16 mouse cellular contexts compared by ENCODE assay signal in the genomic region with DNA sequence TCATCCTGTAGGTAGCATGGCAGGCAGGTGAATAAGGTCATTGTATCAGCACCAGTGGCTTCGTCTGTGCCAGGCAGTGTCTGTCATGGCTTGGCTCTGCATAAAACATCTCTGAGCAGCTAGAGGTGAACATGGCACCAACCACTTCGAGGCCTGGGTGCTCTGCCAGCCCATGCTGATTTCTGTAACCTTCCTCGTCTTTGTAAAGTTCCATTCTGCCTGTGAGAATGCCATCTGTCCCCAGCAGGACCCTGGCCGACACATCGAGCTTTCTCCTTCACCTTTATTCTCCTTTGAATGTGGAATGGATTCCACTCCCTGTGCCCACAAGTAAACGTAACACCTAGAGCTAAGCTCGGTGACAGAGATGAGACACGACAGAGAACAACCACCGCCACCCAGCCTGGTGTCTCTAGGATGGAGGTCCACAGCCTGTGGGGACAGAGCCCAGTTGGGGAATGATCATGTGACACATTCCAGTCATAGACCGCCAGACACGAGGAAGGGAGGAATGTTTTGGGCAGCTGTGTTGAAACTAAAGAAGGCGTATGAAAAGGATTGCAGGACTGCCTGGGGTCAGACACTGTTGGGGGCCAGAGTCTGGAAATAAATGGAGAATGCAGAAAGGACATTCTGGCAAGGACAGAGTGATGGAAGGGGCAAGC. TPM values are rescaled to one million over a fixed set of nuclear protein-coding genes. Genes with fewer than 3 reads are reported as not detected.
DNase-seq lines count a peak whose midpoint lies in the region; ATAC-seq and TF ChIP-seq lines count a peak whose summit lies in the region.
"Had no signal": no experiment of that assay in that cellular context is flagged by ENCODE, and none has a peak within 500 bp of the region (broad histone marks: within the 10 kb centered on the region; RNA-seq: fewer than 3 reads in every experiment).

No protein-coding gene starts in this region.

- no peak for DNase-seq in heart, postnatal 0 days (ENCODE audit: low spot score)
- no peak for DNase-seq in heart, adult 18-20 months
- peak; percentile 16 for DNase-seq in R1 (ENCODE audit: low read depth, low spot score)
- peak; percentile 62 for DNase-seq in kidney, adult 2 months
- no peak for DNase-seq in urinary bladder, postnatal 36 days (ENCODE audit: low spot score in 2 of 2)
- DNase-seq: cerebellum, adult 9-10 months; layer of hippocampus, postnatal 36 days; thymus, postnatal 36 days had no signal

- peak; percentile 61 for ATAC-seq in heart, postnatal 0 days (ENCODE audit: insufficient read depth, low read depth)
- 0 out of 2 replicates have a peak, but pooled peaks have one; percentile 57 for ATAC-seq in limb, embryonic 15.5 days (ENCODE audit: insufficient number of reproducible peaks, low FRiP score, low TSS enrichment, low read depth)
- no peak for ATAC-seq in monocyte, adult 5-6 weeks (replicated peaks; ENCODE audit: insufficient number of reproducible peaks, low FRiP score, low TSS enrichment, poor library complexity, severe bottlenecking)
- ATAC-seq: forebrain, embryonic 16.5 days; intestine, postnatal 0 days had no signal

- no peak for TF ChIP-seq EP300 in heart, postnatal 0 days (IDR thresholded peaks at IDR 0.05; ENCODE audit: low read depth)

- no peaks in the 10 kb centered on the region for H3K9me3 ChIP-seq in heart, postnatal 0 days (replicated peaks; ENCODE audit: control insufficient read depth, low read length)
- no peaks in the 10 kb centered on the region for H3K9me3 ChIP-seq in limb, embryonic 15.5 days
- H3K9me3 ChIP-seq: megakaryocyte, embryonic 14.5 days; stomach, embryonic 15.5 days had no signal

- TF ChIP-seq CTCF in heart, postnatal 0 days (IDR thresholded peaks at IDR 0.05; ENCODE audit: low read depth), result no peak
- TF ChIP-seq CTCF in kidney, adult 2 months (conservative IDR thresholded peaks at IDR 0.05; ENCODE audit: insufficient read depth, insufficient read length, low read depth, low read length), result no peak

- no peak overlapping the region for H3K4me2 ChIP-seq in heart, postnatal 0 days (ENCODE audit: low read depth, low read length)
- no peak overlapping the region for H3K4me2 ChIP-seq in limb, embryonic 15.5 days
- H3K4me2 ChIP-seq: stomach, embryonic 15.5 days had no signal

- no peak overlapping the region for H3K9ac ChIP-seq in heart, postnatal 0 days (replicated peaks; ENCODE audit: low read depth, low read length)
- no peak overlapping the region for H3K9ac ChIP-seq in limb, embryonic 15.5 days
- H3K9ac ChIP-seq: stomach, embryonic 15.5 days had no signal

- H3K4me1 ChIP-seq in heart, postnatal 0 days (ENCODE audit: control insufficient read depth, insufficient read depth), result 0 out of 2 replicates have a peak, but pooled peaks cover 5% of the 10 kb centered on the region
- peaks cover 40% of the 10 kb centered on the region for H3K4me1 ChIP-seq in kidney, adult 2 months (ENCODE audit: control insufficient read depth, insufficient read depth, low read length)
- H3K4me1 ChIP-seq in limb, embryonic 15.5 days, result 0 out of 2 replicates have a peak, but pooled peaks cover 7% of the 10 kb centered on the region

- TF ChIP-seq POLR2A in kidney, adult 2 months (IDR thresholded peaks at IDR 0.05; ENCODE audit: low read depth, low read length), result no peak

- no peaks in the 10 kb centered on the region for H3K36me3 ChIP-seq in heart, postnatal 0 days (replicated peaks; ENCODE audit: control insufficient read depth, insufficient read depth, low read length)
- no peaks in the 10 kb centered on the region for H3K36me3 ChIP-seq in kidney, adult 2 months (ENCODE audit: control insufficient read depth, insufficient read depth, low read length)
- no peaks in the 10 kb centered on the region for H3K36me3 ChIP-seq in limb, embryonic 15.5 days
- H3K36me3 ChIP-seq: stomach, embryonic 15.5 days had no signal

- H3K4me3 ChIP-seq in heart, postnatal 0 days (ENCODE audit: low read depth, low read length), result no peak overlapping the region
- H3K4me3 ChIP-seq in kidney, adult 2 months (ENCODE audit: insufficient read depth, low read depth, low read length), result no peak overlapping the region
- no peak overlapping the region for H3K4me3 ChIP-seq in limb, embryonic 15.5 days
- H3K4me3 ChIP-seq: megakaryocyte, embryonic 14.5 days; stomach, embryonic 15.5 days had no signal

- no peak overlapping the region for H3K27ac ChIP-seq in heart, postnatal 0 days (ENCODE audit: low read depth)
- H3K27ac ChIP-seq in kidney, adult 2 months (ENCODE audit: insufficient read depth, low read depth, low read length), result peak overlapping the region; percentile 73
- no peak overlapping the region for H3K27ac ChIP-seq in limb, embryonic 15.5 days
- H3K27ac ChIP-seq: stomach, embryonic 15.5 days had no signal

- no peaks in the 10 kb centered on the region for H3K27me3 ChIP-seq in heart, postnatal 0 days (ENCODE audit: control insufficient read depth, insufficient read depth, low read length)
- no peaks in the 10 kb centered on the region for H3K27me3 ChIP-seq in kidney, adult 2 months (replicated peaks; ENCODE audit: control insufficient read depth, insufficient read depth, low read length)
- no peaks in the 10 kb centered on the region for H3K27me3 ChIP-seq in limb, embryonic 15.5 days
- H3K27me3 ChIP-seq: stomach, embryonic 15.5 days had no signal

- WGBS in heart, postnatal 0 days, result 54% methylated on average over 12 of the region's 12 CpGs
- WGBS in kidney, adult 2 months, result 54% methylated on average over 12 of the region's 12 CpGs
- 68% methylated on average over 12 of the region's 12 CpGs for WGBS in limb, embryonic 15.5 days

RNA-seq across cellular contexts. Expression of gene Aoc1, which starts 10.9 kb away (rescaled TPM):
- 0.99 TPM in 1 of 2 replicates, not detected in the other for total RNA-seq in heart, postnatal 0 days (2014; rRNA removed; ENCODE audit: low replicate concordance)
- polyA plus RNA-seq in heart, postnatal 0 days (2015; fragmentation: Nextera tagmentation; extraction: Ambion mirVana), result 0.26 TPM in 1 of 2 replicates, not detected in the other
- not detected for total RNA-seq in heart, adult 18-20 months (2021)
- 7.3 and 7.7 TPM in 2 replicates for polyA plus RNA-seq in kidney, adult 2 months (2012; rRNA removed)
- not detected in 2 replicates for polyA plus RNA-seq in limb, embryonic 15.5 days (2015; fragmentation: Nextera tagmentation; extraction: Ambion mirVana)
- not detected in 3 replicates for total RNA-seq in monocyte, adult 5-6 weeks (2017)
- total RNA-seq: adrenal gland, adult 18-20 months; hematopoietic stem cell, adult 5-6 weeks; layer of hippocampus, postnatal 36 days had no signal
- polyA plus RNA-seq: forebrain, embryonic 16.5 days had no signal

RNA-seq across cellular contexts. Expression of gene Tmem176b, which starts 20.5 kb away (rescaled TPM):
- total RNA-seq in heart, postnatal 0 days (2014; rRNA removed; ENCODE audit: low replicate concordance), result 93.9 and 147 TPM in 2 replicates
- polyA plus RNA-seq in heart, postnatal 0 days (2015; fragmentation: Nextera tagmentation; extraction: Ambion mirVana), result 168 and 184 TPM in 2 replicates
- 10 to 100 TPM; 39.3 to 54.1 TPM for total RNA-seq in heart, adult 18-20 months (2021)
- 1,386 and 1,411 TPM in 2 replicates for polyA plus RNA-seq in kidney, adult 2 months (2012; rRNA removed)
- 230 and 235 TPM in 2 replicates for polyA plus RNA-seq in limb, embryonic 15.5 days (2015; fragmentation: Nextera tagmentation; extraction: Ambion mirVana)
- 19.1 to 28.4 TPM (median 27.7 TPM) in 3 replicates for total RNA-seq in monocyte, adult 5-6 weeks (2017)

RNA-seq across cellular contexts. Expression of gene Tmem176a, which starts 21.0 kb away (rescaled TPM):
- 54.2 and 61.1 TPM in 2 replicates for total RNA-seq in heart, postnatal 0 days (2014; rRNA removed; ENCODE audit: low replicate concordance)
- 53.4 and 58.2 TPM in 2 replicates for polyA plus RNA-seq in heart, postnatal 0 days (2015; fragmentation: Nextera tagmentation; extraction: Ambion mirVana)
- total RNA-seq in heart, adult 18-20 months (2021), result 10 to 100 TPM; 14.7 to 20.6 TPM
- polyA plus RNA-seq in kidney, adult 2 months (2012; rRNA removed), result 509 and 544 TPM in 2 replicates
- polyA plus RNA-seq in limb, embryonic 15.5 days (2015; fragmentation: Nextera tagmentation; extraction: Ambion mirVana), result 54.3 and 63.4 TPM in 2 replicates
- 2.7 to 9.7 TPM (median 4.4 TPM) in 3 replicates for total RNA-seq in monocyte, adult 5-6 weeks (2017)

Comparison
In these comparisons a context has a peak if more than half of its experiments do, and no peak if none do; other contexts are left out.
1. DNase-seq: peak in R1 (single experiment) and kidney, adult 2 months (single experiment); none in heart, postnatal 0 days (single experiment), heart, adult 18-20 months (0 of 2) and urinary bladder, postnatal 36 days (0 of 2).